Mouse (Mus musculus) MEL (cell line): Measurements from ENCODE around the gene Naip1. TPM values are rescaled to one million over a fixed set of nuclear protein-coding genes. Genes with fewer than 3 reads are reported as not detected.

Experiments
- DNase-seq: peaks from one replicate; pipeline ENCODE4 v3.0.0; 2011; ENCODE audit warnings: low read depth, low spot score
- H3K27ac ChIP-seq: 2 replicates; pipeline ENCODE4 v1.5.1; 2012; ENCODE audit warnings: low read depth, mild to moderate bottlenecking, control low read depth, low read length, moderate library complexity; ENCODE audit not compliant: control insufficient read depth
- H3K27me3 ChIP-seq, 2 experiments: fragments of 150-350 bp in 1 of 2; sonication (generic) in 1 of 2; 2 replicates each; pipeline ENCODE4 v1.6.1; 2012; ENCODE audit warnings: low read length in 2 of 2, mild to moderate bottlenecking in 2 of 2, improper control_type of control experiment in 1 of 2, moderate library complexity in 1 of 2; ENCODE audit not compliant: insufficient read depth in 2 of 2, control insufficient read depth in 1 of 2
- H3K36me3 ChIP-seq, 2 experiments: 2 replicates each; pipeline ENCODE4 v1.6.1; 2012 to 2014; ENCODE audit warnings: low read length in 2 of 2, improper control_type of control experiment in 1 of 2, inconsistent platforms in 1 of 2, mild to moderate bottlenecking in 1 of 2; ENCODE audit not compliant: insufficient read depth in 2 of 2, control insufficient read depth in 1 of 2
- H3K4me1 ChIP-seq, 2 experiments: fragments of 150-350 bp in 1 of 2; sonication (generic) in 1 of 2; 2 replicates each; pipeline ENCODE4 v1.6.1; 2012; ENCODE audit warnings: low read length in 2 of 2, improper control_type of control experiment in 1 of 2, mild to moderate bottlenecking in 1 of 2; ENCODE audit not compliant: insufficient read depth in 2 of 2, control insufficient read depth in 1 of 2
- H3K4me3 ChIP-seq, 2 experiments: fragments of 150-350 bp in 1 of 2; sonication (generic) in 1 of 2; 2 replicates each; pipeline ENCODE4 v1.5.1; 2012; ENCODE audit warnings: low read depth in 2 of 2, low read length in 2 of 2, mild to moderate bottlenecking in 2 of 2, moderate library complexity in 2 of 2, control low read depth in 1 of 2, improper control_type of control experiment in 1 of 2; ENCODE audit not compliant: control insufficient read depth in 1 of 2, insufficient read depth in 1 of 2
- H3K79me2 ChIP-seq: 2 replicates; pipeline ENCODE4 v1.6.1; 2012; ENCODE audit warnings: mild to moderate bottlenecking, low read length, moderate library complexity; ENCODE audit not compliant: control insufficient read depth, poor library complexity, insufficient read depth
- H3K9ac ChIP-seq: 2 replicates; pipeline ENCODE4 v1.6.1; 2012; ENCODE audit warnings: low read depth, mild to moderate bottlenecking, control low read depth, low read length, moderate library complexity; ENCODE audit not compliant: control insufficient read depth, poor library complexity, severe bottlenecking
- H3K9me3 ChIP-seq: fragments of 150-350 bp; sonication (generic); replicated peaks from 2 replicates; pipeline ENCODE4 v1.6.1; 2012; ENCODE audit warnings: mild to moderate bottlenecking, low read length, improper control_type of control experiment, moderate library complexity; ENCODE audit not compliant: insufficient read depth
- CHD1 ChIP-seq: IDR thresholded peaks from 2 replicates; pipeline ENCODE4 v1.6.1; 2012; ENCODE audit warnings: low read depth, mild to moderate bottlenecking, inconsistent platforms, low read length, improper control_type of control experiment
- CTCF ChIP-seq, 3 experiments: IDR thresholded peaks in 2 of 3; conservative IDR thresholded peaks in 1 of 3; 2 replicates each; pipeline ENCODE4 v1.5.1; 2011 to 2012; ENCODE audit warnings: low read length in 3 of 3, low read depth in 2 of 3, mild to moderate bottlenecking in 2 of 3, improper control_type of control experiment in 1 of 3, inconsistent platforms in 1 of 3, mixed read lengths in 1 of 3, moderate library complexity in 1 of 3; ENCODE audit not compliant: control insufficient read depth in 1 of 3, insufficient read depth in 1 of 3, poor library complexity in 1 of 3, severe bottlenecking in 1 of 3
- E2F4 ChIP-seq: IDR thresholded peaks from 2 replicates; pipeline ENCODE4 v1.6.1; 2011; ENCODE audit warnings: low read depth, low read length, improper control_type of control experiment, borderline replicate concordance
- ELF1 ChIP-seq: IDR thresholded peaks from 2 replicates; pipeline ENCODE4 v1.6.1; 2014; ENCODE audit warnings: low read depth, mild to moderate bottlenecking, inconsistent platforms, low read length, improper control_type of control experiment, moderate library complexity
- ETS1 ChIP-seq: IDR thresholded peaks from 2 replicates; pipeline ENCODE4 v1.6.1; 2012; ENCODE audit warnings: low read depth, mild to moderate bottlenecking, inconsistent platforms, low read length, improper control_type of control experiment, moderate library complexity
- GABPA ChIP-seq: IDR thresholded peaks from 2 replicates; pipeline ENCODE4 v1.6.1; 2012; ENCODE audit warnings: low read depth, mild to moderate bottlenecking, inconsistent platforms, low read length, improper control_type of control experiment, moderate library complexity
- GATA1 ChIP-seq: IDR thresholded peaks from 2 replicates; pipeline ENCODE4 v1.6.1; 2011; ENCODE audit warnings: low read depth, low read length, improper control_type of control experiment
- HCFC1 ChIP-seq: IDR thresholded peaks from 2 replicates; pipeline ENCODE4 v1.6.1; 2012; ENCODE audit warnings: low read depth, mild to moderate bottlenecking, inconsistent platforms, low read length, improper control_type of control experiment, moderate library complexity
- JUND ChIP-seq: IDR thresholded peaks from 2 replicates; pipeline ENCODE4 v1.6.1; 2011; ENCODE audit warnings: low read depth, mild to moderate bottlenecking, improper control_type of control experiment, low read length
- MAFK ChIP-seq: IDR thresholded peaks from 2 replicates; pipeline ENCODE4 v1.6.1; 2011; ENCODE audit warnings: low read depth, mild to moderate bottlenecking, low read length, improper control_type of control experiment, borderline replicate concordance
- MAX ChIP-seq: IDR thresholded peaks from 2 replicates; pipeline ENCODE4 v1.6.1; 2011; ENCODE audit warnings: low read length, improper control_type of control experiment
- MAZ ChIP-seq: IDR thresholded peaks from 2 replicates; pipeline ENCODE4 v1.6.1; 2012; ENCODE audit warnings: low read depth, mild to moderate bottlenecking, inconsistent platforms, low read length, improper control_type of control experiment
- MEF2A ChIP-seq: IDR thresholded peaks from 2 replicates; pipeline ENCODE4 v1.6.1; 2014; ENCODE audit warnings: low read depth, mild to moderate bottlenecking, inconsistent platforms, low read length, improper control_type of control experiment; ENCODE audit not compliant: poor library complexity, insufficient replicate concordance, severe bottlenecking; ENCODE audit errors: extremely low read depth
- MYB ChIP-seq: IDR thresholded peaks from 2 replicates; pipeline ENCODE4 v1.6.1; 2011; ENCODE audit warnings: mild to moderate bottlenecking, low read depth, low read length, improper control_type of control experiment
- MYC ChIP-seq: IDR thresholded peaks from 2 replicates; pipeline ENCODE4 v1.6.1; 2011; ENCODE audit warnings: low read depth, mild to moderate bottlenecking, low read length, improper control_type of control experiment, moderate library complexity
- NELFE ChIP-seq: IDR thresholded peaks from 2 replicates; pipeline ENCODE4 v1.6.1; 2011; ENCODE audit warnings: low read depth, low read length, improper control_type of control experiment
- POLR2A ChIP-seq, 2 experiments: IDR thresholded peaks; 2 replicates each; pipeline ENCODE4 v1.6.1; 2011 to 2012; ENCODE audit warnings: low read length in 2 of 2, mild to moderate bottlenecking in 2 of 2, control low read depth in 1 of 2, improper control_type of control experiment in 1 of 2, low read depth in 1 of 2, moderate library complexity in 1 of 2; ENCODE audit not compliant: control insufficient read depth in 1 of 2, insufficient read depth in 1 of 2, poor library complexity in 1 of 2
- POLR2AphosphoS2 ChIP-seq: IDR thresholded peaks from 2 replicates; pipeline ENCODE4 v1.6.1; 2011; ENCODE audit warnings: low read length, improper control_type of control experiment
- POLR2AphosphoS5 ChIP-seq: IDR thresholded peaks from 2 replicates; pipeline ENCODE4 v1.6.1; 2012; ENCODE audit warnings: low read depth, borderline replicate concordance, mild to moderate bottlenecking, inconsistent platforms, low read length, moderate library complexity, mixed read lengths
- RAD21 ChIP-seq: IDR thresholded peaks from 2 replicates; pipeline ENCODE4 v1.6.1; 2011; ENCODE audit warnings: mild to moderate bottlenecking, low read depth, low read length, improper control_type of control experiment
- RCOR1 ChIP-seq: IDR thresholded peaks from 2 replicates; pipeline ENCODE4 v1.6.1; 2012; ENCODE audit warnings: low read depth, mild to moderate bottlenecking, inconsistent platforms, low read length, improper control_type of control experiment
- SMC3 ChIP-seq: IDR thresholded peaks from 2 replicates; pipeline ENCODE4 v1.6.1; 2011; ENCODE audit warnings: low read depth, low read length, improper control_type of control experiment
- TAL1 ChIP-seq: IDR thresholded peaks from 2 replicates; pipeline ENCODE4 v1.6.1; 2012; ENCODE audit warnings: mild to moderate bottlenecking, inconsistent platforms, low read length, moderate library complexity, mixed read lengths
- TBP ChIP-seq: IDR thresholded peaks from 2 replicates; pipeline ENCODE4 v1.8.0; 2011; ENCODE audit warnings: low read depth, low read length, improper control_type of control experiment
- USF1 ChIP-seq: IDR thresholded peaks from 2 replicates; pipeline ENCODE4 v1.6.1; 2014; ENCODE audit warnings: low read depth, mild to moderate bottlenecking, inconsistent platforms, low read length, improper control_type of control experiment, moderate library complexity
- USF2 ChIP-seq, 2 experiments: IDR thresholded peaks; 2 replicates each; pipeline ENCODE4 v1.6.1; 2011 to 2012; ENCODE audit warnings: improper control_type of control experiment in 2 of 2, low read length in 2 of 2, borderline replicate concordance in 1 of 2, inconsistent platforms in 1 of 2, low read depth in 1 of 2, mild to moderate bottlenecking in 1 of 2; ENCODE audit not compliant: insufficient read depth in 1 of 2
- ZC3H11A ChIP-seq: IDR thresholded peaks from 2 replicates; pipeline ENCODE4 v1.6.1; 2012; ENCODE audit warnings: low read depth, mild to moderate bottlenecking, inconsistent platforms, low read length, improper control_type of control experiment
- ZMIZ1 ChIP-seq: IDR thresholded peaks from 2 replicates; pipeline ENCODE4 v1.6.1; 2012; ENCODE audit warnings: low read depth, mild to moderate bottlenecking, inconsistent platforms, low read length, improper control_type of control experiment, moderate library complexity
- polyA plus RNA-seq, 2 experiments: library from polyadenylated mRNA; stranded (reverse) in 1 of 2; unstranded in 1 of 2; fragments of >175 nt in 1 of 2; fragments of >200 nt in 1 of 2; gene quantifications; 2 replicates each; pipeline versions ENCODE4 v1.2.1 to v1.2.4; 2012; ENCODE audit warnings: low replicate concordance in 2 of 2, low read depth in 1 of 2; ENCODE audit not compliant: insufficient read length in 2 of 2, insufficient read depth in 1 of 2, missing spikeins in 1 of 2
- total RNA-seq: library from RNA; depleted of rRNA; stranded (reverse); fragments of 300-350 nt; gene quantifications from 2 replicates; pipeline ENCODE4 v1.2.3, GENCODE M21; 2012

Gene Naip1
- total and polyA plus RNA-seq, 3 experiments, result 0.01 TPM; not detected in 2

DNA sequence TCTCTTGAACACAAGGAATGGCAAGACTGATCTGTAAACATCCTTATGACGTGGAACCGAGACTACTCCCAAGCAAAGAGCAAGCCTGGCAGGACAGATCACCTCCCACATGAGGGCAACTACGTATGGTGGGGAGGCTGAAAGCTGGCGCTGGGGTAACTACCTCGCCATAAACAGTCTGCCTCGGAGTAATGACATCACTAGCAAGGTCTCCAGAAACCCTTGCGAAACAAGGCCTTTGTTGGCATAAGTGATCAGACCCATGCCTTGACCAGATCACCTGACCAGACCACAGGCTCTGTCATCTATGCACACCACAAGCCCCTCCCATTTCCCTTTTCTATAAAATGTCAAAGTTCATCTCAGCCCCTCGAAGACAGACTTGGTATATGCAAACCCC is 40.6 kb upstream of the Naip1 start:
- peak; percentile 27 for DNase-seq
- H3K79me2 ChIP-seq, result peaks cover 14% of the 10 kb centered on the region

DNA sequence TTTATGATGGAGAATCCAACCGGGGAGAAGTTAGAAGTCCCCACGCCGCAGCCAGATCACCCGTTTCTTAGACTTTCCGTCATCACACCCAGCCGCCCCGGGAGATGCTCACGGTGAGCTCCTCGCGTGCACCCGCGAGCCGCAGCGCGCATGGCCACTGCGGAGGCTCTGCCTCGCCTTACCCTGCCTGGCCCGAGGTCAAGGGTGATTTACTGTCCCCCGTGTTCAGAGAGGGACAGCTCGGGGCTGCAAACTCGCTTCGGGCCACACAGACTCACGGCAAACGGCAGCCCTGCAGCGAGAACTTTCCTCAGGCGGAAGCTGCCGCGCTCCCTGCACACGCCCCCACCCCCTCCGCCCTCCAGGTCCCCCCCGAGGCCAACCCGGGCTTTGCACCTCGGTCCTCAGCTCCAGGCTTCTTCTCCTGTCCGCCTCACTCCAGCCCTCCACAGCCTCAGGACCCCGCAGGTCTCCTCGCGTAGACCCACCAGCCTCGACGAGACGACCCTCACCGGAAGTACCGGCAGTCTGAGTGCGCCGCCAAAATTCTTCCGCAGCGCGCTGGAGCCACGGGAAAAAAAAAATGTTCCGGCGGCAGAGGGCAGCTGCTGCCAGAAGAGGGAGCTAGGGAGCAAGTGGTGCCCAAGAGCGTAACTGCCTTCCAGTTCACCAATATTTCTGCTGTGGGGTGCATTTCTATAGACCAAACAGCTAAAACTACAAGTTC is 39.6 kb upstream of the Naip1 start, which contains the start of gene Gtf2h2:
Gene Gtf2h2, minus strand, starts transcription at position 519 of the 727 bp plus-strand sequence.
- H3K9me3 ChIP-seq, result no peaks in the 10 kb centered on the region
- H3K27me3 ChIP-seq, result no peaks in the 10 kb centered on the region
- DNase-seq, result peak; percentile 91
- peak within 1 kb of the TSS; percentile 97 for H3K9ac ChIP-seq
- H3K79me2 ChIP-seq, result peaks cover 16% of the 10 kb centered on the region
- H3K27ac ChIP-seq, result peak within 1 kb of the TSS; percentile 87
- H3K4me3 ChIP-seq, result peak within 1 kb of the TSS; percentile 83 to 100
- peaks cover 2 to 14% of the 10 kb centered on the region in 2 experiments; a peak in 3 of 4 replicates for H3K4me1 ChIP-seq
- H3K36me3 ChIP-seq, result peaks cover 14 to 16% of the 10 kb centered on the region in 2 experiments
- TF ChIP-seq CHD1 (no peak), MAX (peak; percentile 58), MAZ (peak; percentile 64; the same call in 1 of the 2 replicates), USF2 (IDR thresholded peaks at IDR 0.05; ENCODE audit: borderline replicate concordance in 1 of 2, insufficient read depth in 1 of 2, low read depth in 1 of 2, low read length in 2 of 2) (no peak), TAL1 (no peak), RCOR1 (no peak), CTCF (IDR thresholded peaks at IDR 0.05 in 2 of 3, conservative IDR thresholded peaks at IDR 0.05 in 1 of 3; ENCODE audit: control insufficient read depth in 1 of 3, insufficient read depth in 1 of 3, low read depth in 2 of 3, low read length in 3 of 3, poor library complexity in 1 of 3, severe bottlenecking in 1 of 3) (peak; percentile 82 to 85 (median 85)), RAD21 (peak; percentile 67), USF1 (no peak), ELF1 (peak; percentile 58; the same call in 1 of the 2 replicates), HCFC1 (peak; percentile 86), ZC3H11A (0 out of 2 replicates have a peak, but pooled peaks have one; percentile 36), GATA1 (no peak), MEF2A (no peak), SMC3 (peak; percentile 82), TBP (peak; percentile 60; the same call in 1 of the 2 replicates), E2F4 (no peak), POLR2AphosphoS2 (no peak), MYC (peak; percentile 4; the same call in 1 of the 2 replicates), ZMIZ1 (no peak), MAFK (no peak), JUND (no peak), NELFE (peak; percentile 35; the same call in 1 of the 2 replicates), POLR2A (IDR thresholded peaks at IDR 0.05; ENCODE audit: control insufficient read depth in 1 of 2, insufficient read depth in 1 of 2, low read depth in 1 of 2, low read length in 2 of 2, poor library complexity in 1 of 2) (peak; percentile 59 to 67; a peak in 2 of 4 replicates), MYB (no peak), ETS1 (no peak; the same call in 1 of the 2 replicates), POLR2AphosphoS5 (no peak), GABPA (no peak)

More for the DNA sequence above, 40.6 kb upstream of the Naip1 start:
- peaks cover 10 to 16% of the 10 kb centered on the region in 2 experiments for H3K36me3 ChIP-seq
- TF ChIP-seq USF1 (peak; percentile 64), MEF2A (no peak), HCFC1 (no peak), ZMIZ1 (no peak)
- H3K27me3 ChIP-seq, result no peaks in the 10 kb centered on the region
- H3K9ac ChIP-seq, result no peak overlapping the region
- no peaks in the 10 kb centered on the region for H3K9me3 ChIP-seq
- peaks cover 2 to 14% of the 10 kb centered on the region in 2 experiments; a peak in 3 of 4 replicates for H3K4me1 ChIP-seq
- peak overlapping the region in 1 of 2 experiments; percentile 20; a peak in 1 of 4 replicates for H3K4me3 ChIP-seq
- no peak overlapping the region; the same call in 1 of the 2 replicates for H3K27ac ChIP-seq
